Mouse (Mus musculus) layer of hippocampus, adult 9-11 months (tissue): Measurements from ENCODE around the gene Il5.
"Not testable (repeated sequence)": the region's sequence is repeated elsewhere in the genome, so short reads cannot be mapped to it uniquely, and the experiment has no call there.

Experiments used
- DNase-seq: peaks from one replicate; pipeline ENCODE4 v3.0.0; 2022

Gene Il5

DNA sequence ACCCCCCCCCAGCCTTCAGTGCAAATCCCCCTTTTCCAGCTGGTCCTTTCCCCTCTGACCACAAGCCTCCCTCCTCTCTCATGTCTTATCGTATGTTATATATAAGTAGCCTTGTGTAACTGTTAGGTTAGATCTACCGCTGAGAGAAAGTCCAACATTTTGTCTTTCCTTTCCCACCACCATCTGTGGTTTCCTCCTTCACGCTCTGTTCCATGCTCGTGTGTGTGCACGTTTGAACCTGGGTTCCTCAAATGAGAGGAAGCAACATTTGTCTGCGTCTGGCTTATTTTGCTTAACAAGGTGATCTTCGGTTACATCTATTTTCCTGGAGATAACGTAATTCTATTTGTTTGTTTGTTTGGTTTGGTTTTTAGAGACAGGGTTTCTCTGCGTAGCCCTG, 27.4 kb downstream of the Il5 start:
- no peak for DNase-seq

GRCm38 (mm10) chr11:53748614-53749013, 28.0 kb downstream of the Il5 start:
- no peak for DNase-seq

GRCm38 (mm10) chr11:53749306-53749705, 28.7 kb downstream of the Il5 start:
- no peak for DNase-seq

DNA sequence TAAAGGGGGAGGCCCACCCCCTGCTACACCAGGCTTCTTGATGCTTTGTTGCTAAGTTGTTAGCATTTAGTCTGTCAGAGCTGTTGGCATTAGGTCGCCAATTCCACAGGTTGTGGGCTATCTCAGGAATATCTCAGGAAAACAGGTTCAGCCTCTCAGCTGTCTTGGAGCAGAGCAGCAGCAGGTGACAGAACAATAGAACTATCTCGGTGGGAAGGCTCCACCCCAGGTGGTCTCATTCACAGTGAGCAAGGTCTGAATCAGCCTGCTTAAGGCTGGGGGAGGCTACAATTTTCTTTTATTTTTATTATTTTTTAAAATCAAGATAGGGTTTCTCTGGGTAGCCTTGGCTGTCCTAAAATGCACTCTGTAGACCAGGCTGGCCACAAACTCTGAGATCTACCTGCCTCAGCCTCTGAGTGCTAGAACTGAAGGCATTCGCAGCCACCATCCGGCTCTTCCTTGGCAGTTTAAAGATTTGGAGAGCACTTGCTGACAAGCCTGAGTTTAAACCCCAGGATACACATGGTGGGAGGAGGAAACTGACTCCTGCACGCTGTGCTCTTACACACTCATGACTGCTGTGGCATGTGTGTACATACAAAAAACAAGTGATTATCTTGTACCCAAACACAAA, 29.2 kb downstream of the Il5 start:
- DNase-seq, result no peak

DNA sequence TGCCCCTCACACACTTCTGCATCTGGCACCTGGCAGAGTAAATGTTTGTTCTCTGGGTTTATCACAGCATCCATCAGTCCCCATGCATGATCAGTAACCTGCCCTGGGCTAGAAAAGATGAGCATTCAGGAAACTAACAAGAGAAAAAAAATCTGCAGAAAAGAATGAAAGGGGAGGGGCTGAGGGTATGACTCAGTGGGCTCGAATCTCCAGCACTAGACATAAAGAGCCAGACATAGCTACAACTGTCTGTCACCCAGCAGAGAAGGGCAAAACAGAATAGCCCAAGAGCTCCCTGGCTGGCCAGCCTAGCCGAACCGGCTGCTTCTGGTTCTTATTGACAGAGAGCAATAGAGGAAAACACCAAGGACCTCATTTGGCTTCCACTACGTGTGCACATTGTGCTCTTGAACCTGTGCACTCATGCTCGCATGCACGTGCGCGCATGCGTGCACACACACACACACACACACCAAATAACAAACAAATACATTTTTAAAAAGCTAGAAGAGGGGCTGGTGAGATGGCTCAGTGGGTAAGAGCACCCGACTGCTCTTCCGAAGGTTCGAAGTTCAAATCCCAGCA, 34.5 kb downstream of the Il5 start:
- no peak for DNase-seq

DNA sequence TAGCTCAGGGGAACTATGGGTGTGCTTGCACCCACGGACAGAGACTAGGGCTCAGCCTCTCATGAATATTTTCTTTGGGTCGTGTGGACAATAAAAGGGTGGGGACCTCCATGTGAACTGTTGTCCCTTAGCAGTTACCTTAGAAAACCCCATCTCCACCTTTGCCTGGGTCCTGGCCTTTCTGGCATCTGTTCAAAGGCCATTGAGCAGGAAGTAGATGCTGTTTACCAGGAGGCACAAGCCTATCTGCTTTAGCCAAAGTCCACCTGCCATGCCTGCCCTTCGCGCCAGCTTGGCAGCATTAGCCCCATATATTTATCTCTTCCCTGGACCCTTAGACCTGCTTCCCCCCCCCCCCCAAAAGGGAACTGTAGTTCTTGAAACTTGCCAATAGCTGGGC, 37.0 kb downstream of the Il5 start:
- no peak for DNase-seq

GRCm38 (mm10) chr11:53758033-53758432, 37.4 kb downstream of the Il5 start:
- not testable (repeated sequence) for DNase-seq

DNA sequence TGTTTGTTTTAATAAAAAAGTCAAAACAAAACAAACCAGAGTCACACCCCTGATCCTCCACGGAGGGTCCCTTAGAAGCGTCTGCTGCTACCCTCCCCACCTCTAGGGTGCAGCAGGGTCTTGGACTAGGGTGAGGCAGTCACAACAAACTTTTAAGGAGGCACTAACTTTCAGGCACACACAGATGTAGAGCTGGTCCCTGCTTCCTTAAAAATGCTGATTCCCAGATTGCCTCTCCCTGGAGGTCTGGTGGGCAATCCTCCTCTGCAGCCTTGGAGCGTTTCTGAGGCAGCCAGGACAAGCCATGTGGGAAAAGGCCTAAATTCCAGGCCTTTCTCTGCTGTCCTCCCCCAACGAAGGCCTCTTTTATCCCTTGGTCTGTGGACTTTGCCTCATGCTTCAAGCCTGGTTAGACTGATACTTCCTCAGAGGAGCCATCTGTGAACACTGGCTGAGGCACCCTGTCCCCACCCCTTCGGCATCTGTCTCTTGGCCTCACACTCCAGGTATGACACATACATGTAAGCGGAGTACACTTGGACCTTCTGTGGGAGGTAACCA, 38.3 kb downstream of the Il5 start:
- no peak for DNase-seq

- DNase-seq, result no peak
Measured at GRCm38 (mm10) chr11:53759545-53760406, 39.2 kb downstream of the Il5 start.

DNA sequence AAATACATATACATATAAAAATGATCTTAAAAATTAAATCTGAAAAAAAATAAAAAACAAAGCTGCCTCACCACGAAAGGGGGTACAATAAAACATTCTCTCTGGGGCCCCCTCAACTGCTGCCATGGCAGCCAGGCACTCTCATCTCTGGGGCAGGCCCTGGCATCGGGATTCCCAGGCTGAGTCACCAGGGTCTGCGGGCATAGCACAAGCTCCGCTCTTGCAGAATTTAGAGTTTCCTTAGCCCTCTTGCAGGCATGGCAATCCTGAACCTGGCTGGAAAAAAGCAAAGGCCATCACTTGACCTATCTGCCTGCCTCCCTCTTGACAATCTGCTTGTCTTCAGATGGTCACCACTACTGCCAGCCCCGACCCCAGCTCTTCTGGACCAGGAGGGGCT, 40.7 kb downstream of the Il5 start:
- DNase-seq, result no peak

GRCm38 (mm10) chr11:53761822-53762221, 41.2 kb downstream of the Il5 start:
- DNase-seq, result no peak

DNA sequence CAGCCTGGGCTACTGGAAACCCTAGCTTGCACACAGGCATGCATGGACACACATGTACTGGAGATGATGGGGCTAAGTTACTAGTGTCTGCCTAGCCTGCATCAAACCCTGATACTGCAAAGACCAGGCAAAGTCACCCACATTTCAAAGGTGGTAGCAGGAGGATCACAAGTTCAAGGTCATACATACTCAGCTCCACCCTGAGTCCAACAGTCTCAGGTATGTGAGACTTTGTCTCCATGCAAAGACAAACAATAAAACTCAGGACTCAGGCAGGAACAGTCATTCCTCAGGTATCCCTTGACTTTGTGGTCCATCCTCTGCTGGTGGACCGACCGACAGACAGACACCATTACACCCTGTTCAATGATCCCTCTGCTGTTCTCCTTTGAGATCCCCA, 41.8 kb downstream of the Il5 start:
- DNase-seq, result no peak

DNA sequence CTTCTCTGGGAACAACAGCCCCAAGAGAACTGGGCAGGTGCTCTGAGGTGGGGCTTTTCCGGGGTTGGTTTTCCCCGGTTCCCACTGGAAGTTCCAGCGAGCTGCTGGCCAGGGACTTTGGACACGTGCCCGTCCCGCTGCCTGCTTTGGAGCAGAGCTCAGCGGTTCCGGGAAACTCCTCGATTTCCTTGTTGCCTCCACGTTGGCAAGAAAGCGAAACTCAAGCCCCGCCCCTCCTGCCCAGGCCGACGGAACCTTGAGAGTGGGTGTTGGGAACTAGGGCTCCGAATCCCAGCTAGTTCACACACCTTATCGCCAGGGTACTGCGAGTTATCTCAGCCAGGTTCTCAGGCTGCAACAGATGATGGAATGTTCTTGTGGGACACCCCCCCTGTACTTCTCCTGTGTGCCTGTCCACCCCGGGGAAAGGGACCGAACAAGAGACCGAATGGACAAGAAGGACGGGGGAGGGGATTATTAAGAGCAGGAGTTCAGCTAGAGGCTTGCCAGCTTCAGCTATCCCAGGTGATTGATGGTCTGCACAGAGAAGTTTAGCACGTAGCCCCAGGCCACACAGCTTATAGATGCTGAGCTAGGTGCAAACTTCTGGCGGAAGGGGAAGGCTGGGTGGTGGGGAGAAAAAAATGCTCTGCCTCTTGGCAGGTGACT, 42.4 kb downstream of the Il5 start:
- peak; percentile 55 for DNase-seq

- peak; percentile 89 for DNase-seq
Measured at GRCm38 (mm10) chr11:53763496-53764140, 43.0 kb downstream of the Il5 start.

DNA sequence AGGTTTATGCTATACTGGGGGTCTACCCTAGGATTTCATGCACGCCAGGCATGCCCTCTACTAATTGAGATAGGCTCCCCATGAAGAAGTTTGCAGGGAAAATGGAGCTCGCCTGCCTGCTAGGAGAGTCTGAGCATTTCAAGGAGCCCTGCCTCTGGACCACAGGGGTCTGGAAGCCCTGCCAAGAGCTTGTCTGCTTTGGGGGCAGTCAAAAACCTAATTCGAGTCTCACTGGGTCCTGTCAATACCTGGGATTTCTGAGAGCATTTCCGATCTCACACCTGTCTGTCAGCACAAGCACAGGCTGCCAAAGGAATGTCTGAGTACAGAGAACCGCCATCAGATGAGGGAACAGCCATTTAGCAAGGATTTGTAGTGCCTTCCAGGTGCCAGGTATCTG, 44.0 kb downstream of the Il5 start:
- DNase-seq, result no peak

DNA sequence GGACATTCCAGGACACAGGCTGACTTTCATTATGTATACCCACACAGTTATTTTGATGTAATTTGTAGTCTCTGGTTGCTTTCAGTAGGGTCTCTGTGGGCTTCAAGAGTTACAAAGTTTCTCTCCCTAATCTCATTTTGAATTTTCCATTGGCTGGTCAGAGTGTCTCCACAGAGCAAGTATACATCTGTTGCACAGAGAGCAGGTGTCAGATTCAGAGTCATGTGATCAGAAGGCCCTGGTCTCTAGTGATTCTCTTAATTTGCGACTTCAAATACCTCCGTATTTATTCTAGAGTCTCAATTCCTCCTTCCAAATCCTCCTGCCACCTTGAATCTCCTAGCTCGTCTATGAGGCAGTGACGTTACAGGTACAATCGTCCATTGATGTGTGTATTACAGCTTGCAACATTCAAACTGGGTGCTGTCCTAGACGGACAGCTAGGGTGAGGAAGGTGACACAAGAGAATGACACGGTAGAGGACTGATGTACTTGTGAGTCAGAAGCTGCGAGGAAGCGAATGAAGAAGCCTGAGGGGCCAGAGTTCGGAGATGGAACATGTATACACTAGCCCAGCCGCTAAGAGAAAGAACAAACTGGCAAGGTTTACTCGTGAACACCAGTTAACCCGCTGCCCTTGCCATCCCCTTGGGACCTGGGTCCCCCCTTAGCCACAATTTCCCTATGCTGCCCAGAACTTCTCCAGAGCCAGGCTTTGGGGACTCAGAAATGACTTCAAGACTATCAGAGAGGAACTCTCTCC, 48.0 kb downstream of the Il5 start:
- no peak for DNase-seq

DNA sequence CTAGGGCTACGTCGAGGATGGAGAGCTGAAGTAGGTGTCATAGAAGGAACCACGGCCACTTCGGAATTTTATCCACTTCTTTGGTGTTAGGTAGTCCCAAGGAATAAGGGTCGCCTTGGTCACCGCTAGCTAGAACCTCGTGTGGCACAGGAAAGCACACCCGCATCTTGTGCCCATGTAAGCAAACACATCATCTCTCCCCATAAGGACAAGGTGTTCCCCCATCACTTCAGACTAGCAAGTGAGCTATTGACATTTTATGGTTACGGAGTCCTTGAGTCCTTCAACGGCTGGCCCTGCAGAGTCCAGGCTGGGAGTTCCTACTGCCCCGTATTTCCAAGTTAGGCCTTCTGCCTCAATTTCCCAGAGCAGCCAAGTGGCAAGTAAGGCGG, 48.6 kb downstream of the Il5 start:
- no peak for DNase-seq

DNA sequence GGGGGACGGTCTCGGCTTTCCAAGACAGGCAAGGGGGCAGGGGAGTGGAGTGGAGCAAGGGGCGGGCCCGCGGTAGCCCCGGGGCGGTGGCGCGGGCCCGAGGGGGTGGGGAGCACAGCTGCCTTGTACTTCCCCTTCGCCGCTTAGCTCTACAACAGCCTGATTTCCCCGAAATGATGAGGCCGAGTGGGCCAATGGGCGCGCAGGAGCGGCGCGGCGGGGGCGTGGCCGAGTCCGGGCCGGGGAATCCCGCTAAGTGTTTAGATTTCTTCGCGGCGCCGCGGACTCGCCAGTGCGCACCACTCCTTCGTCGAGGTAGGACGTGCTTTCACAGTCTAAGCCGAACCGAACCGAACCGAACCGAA, 49.1 kb downstream of the Il5 start, which contains the start of gene Irf1:
Gene Irf1 (plus strand): TSS at position 255 of the 365 bp plus-strand sequence.
- DNase-seq, result peak; percentile 91

- DNase-seq, result peak; percentile 61
Measured at GRCm38 (mm10) chr11:53770125-53770791, 49.7 kb downstream of the Il5 start.

GRCm38 (mm10) chr11:53771001-53771744, 50.6 kb downstream of the Il5 start:
- DNase-seq, result no peak

- no peak for DNase-seq
Measured at GRCm38 (mm10) chr11:53772536-53772935, 51.9 kb downstream of the Il5 start.
